Mouse (Mus musculus) right cerebral cortex, postnatal 25 days (tissue): Measurements from ENCODE around the gene Kng1.
"Not testable (repeated sequence)": the region's sequence is repeated elsewhere in the genome, so short reads cannot be mapped to it uniquely, and the experiment has no call there.

Source experiments
- DNase-seq: peaks from one replicate; pipeline ENCODE4 v3.0.0; 2022

Gene Kng1

DNA sequence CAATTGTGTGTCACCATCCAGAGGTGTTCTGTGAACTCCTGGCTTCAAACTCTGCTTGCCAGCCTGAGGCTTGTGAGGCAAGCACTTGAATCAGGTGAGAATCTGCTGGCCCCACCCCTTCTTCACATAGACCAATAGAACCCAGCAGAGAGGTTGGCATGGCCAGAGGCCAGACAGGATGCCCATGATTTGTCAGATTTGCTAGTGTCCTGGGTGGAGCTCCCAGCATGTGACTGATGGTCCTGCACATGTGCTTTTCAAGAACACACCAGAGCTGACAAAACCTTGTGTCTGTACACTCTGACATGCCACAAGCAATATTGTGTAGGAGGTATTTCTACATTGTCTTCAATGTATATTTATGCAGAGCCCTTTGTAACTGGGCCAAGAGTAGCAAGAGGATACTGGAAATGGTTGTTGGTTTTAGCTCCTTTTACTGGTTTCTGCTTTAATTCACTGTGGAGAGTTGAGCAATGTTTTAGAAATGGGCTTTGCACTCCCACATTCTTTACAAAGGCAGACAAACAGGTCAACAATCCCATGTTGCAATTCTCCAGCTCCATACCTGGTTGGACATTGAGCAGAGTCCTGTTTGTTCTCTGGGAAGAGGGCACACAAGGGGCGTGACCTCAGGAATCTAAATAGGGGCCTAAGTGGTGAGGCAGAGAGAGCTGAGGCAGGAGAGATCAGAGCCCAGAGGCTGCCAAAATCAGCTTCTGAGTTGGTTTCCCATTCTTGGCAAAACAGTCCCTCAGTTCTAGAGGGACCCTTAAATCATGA is at the start of gene Kng1:
Gene Kng1 (plus strand): TSS at position 198 of the 780 bp plus-strand sequence.
- DNase-seq, result not testable (repeated sequence)

DNA sequence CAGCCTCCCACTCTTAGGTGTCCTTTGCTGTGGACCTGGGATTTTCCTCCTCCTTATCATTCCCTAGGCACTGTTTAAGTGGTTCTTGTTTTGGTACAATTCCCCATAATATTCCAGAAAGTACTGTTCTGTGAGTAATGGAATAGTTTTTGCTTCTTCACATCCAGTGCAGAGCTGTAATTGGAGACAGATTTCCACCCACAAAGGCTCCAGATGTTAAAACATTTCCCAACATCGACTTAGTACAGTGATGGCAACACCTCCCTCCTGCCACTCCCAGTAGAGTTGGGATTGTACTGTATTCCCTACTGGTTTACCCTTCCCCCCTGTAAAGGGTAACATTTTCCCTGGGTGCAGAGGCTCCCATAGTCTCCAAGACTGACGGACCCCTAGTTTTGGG is 43.9 kb upstream of the Kng1 start:
- not testable (repeated sequence) for DNase-seq

DNA sequence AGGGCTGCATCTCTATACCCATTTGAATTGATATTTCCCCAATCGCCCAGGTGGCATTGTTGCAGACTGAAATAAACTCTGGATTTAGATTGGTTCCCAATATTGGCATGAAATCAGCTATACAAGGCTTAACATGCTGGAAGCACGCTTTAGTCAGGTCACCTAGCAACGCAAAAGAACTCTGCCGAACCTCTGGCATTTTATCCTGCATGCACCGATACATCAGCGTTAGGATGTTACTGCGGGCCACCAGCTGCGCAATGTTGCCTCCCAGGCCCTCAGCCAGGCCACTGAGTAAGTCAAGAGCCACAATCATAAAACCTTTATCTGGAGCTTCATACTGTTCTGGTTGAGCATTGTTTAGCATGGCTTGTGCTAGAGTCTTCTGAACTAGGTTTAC is 43.0 kb upstream of the Kng1 start:
- DNase-seq, result not testable (repeated sequence)

DNA sequence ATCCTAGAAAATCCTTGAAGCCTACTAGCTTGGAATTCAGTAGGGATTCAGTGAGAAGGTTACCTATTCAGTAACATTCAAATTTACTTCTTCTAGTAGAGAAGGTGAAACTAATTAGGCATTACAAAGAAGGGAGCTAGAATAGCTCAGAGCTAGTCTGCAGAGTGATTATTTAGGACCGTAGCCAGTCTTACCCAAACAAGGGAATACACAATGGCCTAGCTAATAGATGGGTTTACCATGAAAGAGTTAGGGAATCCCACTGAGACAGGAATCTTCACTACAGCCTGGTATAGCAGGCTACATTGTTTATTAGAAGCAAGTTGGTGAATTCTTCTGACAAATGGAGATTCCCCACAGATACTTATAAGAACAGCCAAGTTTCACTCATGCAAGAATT is 37.1 kb upstream of the Kng1 start:
- not testable (repeated sequence) for DNase-seq

DNA sequence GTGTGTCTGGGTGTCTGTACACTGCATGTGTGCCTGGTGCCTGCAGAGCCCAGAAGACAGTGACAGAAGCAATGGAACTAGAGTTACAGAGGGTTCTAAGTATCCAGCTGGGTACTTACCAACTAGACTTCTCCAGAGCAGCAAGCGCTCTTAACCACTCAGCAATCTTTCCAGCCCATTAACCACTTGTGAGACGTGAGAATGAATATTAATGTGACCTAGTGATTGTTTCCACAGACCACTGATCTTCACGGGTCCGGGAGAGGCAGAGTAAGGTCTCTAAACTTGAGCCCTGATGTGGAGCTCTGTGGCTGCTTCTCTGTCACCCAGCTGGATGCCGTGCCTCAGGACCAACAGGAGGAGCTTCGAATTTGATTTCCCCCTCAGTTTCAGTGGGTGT is 32.6 kb upstream of the Kng1 start:
- DNase-seq, result no peak

DNA sequence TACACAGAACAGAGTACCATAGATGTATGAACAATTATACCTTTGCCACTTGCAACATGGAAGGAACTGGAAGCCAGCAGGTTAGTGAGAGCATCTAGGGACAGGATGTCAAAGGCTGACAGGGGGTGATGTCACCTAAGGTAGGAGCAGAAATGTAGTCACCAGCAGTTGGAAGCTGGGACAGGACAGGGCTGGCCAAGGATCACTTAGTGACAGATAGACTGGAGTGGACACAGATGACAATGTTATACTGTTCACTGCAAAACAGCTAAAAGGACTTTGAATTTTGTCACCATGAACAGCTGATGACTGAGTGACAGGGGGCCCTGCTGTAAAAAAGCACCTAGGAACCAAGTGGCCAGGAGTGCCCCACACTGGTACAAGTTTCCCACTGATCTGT is 31.1 kb upstream of the Kng1 start:
- no peak for DNase-seq

DNA sequence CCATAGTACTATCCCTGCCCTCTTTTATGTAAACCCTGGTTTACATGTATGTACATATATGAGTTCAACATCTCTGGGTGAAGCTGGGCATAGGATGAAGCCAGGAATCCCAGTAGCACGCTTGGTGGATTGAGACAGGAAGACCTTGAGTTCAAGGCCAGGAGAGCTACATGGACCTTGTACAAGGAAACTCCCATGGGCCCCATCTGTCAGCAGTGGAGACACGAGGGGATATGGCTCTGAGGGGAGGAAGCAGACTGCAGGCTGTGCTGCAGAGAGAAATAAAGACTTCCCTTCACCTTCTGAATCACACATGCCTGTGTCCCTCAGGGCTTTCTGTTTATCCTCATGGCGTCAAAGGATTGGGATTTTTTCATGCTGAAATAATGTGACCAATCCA is 30.3 kb upstream of the Kng1 start:
- not testable (repeated sequence) for DNase-seq

DNA sequence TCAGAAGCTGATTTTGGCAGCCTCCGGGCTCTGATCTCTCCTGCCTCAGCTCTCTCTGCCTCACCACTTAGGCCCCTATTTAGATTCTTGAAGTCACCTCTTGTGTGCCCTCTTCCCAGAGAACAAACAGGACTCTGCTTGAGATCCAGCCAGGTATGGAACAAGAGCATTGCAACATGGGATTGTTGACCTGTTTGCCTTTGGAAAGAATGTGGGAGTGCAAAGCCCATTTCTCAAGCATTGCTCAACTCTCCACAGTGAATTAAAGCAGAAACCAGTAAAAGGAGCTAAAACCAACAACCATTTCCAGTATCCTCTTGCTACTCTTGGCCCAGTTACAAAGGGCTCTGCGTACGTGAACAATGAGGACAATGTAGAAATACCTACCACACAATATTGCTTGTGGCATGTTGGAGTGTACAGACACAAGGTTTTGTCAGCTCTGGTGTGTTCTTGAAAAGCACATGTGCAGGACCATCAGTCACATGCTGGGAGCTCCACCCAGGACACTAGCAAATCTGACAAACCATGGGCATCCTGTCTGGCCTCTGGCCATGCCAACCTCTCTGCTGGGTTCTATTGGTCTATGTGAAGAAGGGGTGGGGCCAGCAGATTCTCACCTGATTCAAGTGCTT is 28.6 kb upstream of the Kng1 start, which contains the start of gene Kng2:
Gene Kng2 (minus strand): TSS at position 517 of the 635 bp plus-strand sequence.
- DNase-seq, result not testable (repeated sequence)

DNA sequence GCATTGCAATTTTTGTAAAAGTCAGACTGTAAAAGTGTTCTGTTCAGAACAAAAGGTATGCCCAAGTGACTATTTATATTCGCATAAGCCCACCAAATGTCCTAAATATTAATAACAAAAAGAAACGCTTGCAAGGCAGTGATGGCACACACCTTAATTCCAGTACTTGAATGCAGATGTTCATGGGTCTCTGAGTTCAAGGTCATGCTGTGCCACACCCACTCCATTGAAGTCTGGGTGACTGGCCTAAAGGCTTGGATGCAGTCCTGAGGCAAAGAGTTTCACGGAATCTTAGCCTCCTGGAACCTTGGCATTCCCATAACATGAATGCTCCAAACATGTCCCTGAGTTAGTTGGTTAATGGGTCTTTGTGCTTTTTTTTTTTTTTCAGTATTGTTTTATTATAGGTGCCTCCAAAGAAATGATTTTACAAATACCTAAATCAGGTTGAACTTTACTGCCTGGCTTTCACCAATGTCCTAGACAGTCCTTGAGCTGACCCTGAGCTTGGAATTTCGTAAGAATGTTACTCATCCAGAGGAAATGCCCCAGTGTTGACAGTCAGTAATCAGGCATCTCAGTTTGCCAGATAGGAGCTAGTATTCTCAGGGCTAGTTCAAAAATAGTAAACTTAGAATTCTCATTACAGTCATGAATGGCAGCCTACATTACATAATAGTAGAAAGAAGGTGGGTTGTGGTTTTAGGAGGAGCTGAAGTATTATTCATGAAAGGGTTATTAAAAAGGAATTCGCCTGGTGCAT is 26.8 kb upstream of the Kng1 start:
- no peak for DNase-seq

DNA sequence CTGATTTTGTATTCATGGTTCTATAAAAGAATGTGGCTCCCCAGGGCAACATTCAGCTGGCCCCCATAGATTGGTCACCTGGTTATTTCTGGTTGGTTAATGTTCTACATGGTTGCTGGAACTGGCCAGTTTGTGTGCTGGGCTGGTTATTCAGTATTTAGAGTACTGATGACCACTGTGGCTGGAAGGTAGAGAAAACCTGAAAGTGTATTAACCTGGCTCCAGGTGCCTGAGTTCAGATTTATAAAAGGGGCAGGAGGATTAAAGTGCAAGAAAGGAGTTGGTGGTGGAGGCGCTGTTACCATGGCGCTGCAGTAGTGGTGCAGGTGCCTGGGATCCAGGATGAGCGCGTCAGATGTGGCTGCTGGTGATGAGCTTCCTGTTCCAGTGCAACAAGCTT is 24.0 kb upstream of the Kng1 start:
- DNase-seq, result no peak

DNA sequence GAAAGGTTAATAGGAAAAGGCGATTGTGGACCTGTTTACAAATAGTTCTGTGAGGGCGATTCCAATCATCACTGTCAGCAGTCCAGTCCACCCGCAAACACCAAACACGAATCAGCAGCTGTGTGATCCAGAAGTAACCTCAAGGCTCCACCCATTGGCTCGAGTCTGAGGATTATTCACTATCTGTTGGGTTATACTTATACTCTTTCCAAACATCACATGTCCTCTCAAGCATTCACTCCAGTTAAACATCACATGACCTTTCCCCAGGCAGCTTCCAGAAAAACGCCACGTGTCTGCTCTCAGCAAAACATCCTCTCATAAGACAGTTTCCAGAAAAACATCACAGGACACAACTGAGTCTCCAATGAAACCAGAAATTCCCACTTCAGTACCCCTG is 19.9 kb upstream of the Kng1 start:
- DNase-seq, result no peak

DNA sequence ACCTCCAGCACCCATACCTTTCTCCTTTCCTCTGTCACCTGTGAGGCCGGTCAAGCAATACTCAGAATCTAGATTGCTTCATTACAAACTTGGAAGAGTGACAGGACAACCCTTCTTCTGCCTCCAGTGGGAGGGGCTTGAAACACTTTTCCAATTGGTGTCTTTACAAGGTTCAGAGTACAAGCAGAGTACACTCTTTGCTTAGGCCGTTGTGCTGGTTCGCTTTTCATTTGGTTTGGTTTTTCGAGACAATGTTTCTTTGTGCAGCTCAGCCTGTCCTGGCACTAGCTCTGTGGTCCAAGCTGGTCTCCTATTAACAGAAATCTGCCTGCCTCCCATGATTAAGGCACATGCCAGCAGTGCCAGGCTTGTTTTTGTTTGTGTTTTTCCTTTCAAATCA is 18.4 kb upstream of the Kng1 start:
- DNase-seq, result no peak

DNA sequence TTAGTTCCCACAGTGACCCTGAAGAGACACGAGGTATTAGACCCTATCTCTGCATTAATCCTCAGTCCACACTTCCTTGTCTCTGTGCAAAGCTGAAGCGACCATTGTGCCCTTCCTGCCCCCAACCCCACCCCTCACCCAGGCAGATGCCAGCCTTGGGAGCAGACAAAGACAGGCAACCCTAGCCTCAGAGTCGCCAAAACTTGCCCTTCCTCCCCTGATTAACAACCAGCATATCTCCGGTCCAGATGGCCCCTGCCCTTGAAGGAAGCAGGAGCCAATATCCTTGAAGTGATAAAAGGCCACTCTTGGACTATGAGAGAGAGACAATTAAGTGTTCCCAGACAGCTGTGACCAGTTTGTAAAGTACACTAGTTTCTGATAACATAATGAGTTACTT is 16.8 kb upstream of the Kng1 start:
- no peak for DNase-seq

DNA sequence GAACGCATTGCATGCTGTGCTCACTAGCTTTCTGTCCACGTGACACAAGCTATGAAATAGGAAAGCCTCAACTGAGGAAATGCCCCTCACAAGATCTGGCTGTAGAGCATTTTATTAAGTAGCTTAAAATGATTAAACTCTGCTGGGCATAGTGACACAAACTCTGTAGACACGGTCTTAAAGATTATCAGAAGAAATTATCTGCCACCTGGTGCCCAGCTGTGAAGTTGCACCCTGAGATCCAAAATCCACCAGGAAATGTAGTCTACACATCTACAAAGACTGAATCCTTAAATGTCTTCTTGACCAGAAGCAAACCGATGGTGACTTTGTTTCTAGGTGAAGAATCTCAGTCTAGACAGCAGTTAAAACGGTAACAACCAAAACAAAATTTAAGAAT is 11.3 kb upstream of the Kng1 start:
- peak; percentile 11 for DNase-seq

DNA sequence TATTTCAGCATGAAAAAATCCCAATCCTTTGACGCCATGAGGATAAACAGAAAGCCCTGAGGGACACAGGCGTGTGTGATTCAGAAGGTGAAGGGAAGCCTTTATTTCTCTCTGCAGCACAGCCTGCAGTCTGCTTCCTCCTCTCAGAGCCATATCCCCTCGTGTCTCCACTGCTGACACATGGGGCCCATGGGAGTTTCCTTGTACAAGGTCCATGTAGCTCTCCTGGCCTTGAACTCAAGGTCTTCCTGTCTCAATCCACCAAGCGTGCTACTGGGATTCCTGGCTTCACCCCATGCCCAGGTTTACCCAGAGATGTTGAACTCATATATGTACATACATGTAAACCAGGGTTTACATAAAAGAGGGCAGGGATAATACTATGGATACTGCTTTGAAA is 2.0 kb downstream of the Kng1 start:
- DNase-seq, result not testable (repeated sequence)

DNA sequence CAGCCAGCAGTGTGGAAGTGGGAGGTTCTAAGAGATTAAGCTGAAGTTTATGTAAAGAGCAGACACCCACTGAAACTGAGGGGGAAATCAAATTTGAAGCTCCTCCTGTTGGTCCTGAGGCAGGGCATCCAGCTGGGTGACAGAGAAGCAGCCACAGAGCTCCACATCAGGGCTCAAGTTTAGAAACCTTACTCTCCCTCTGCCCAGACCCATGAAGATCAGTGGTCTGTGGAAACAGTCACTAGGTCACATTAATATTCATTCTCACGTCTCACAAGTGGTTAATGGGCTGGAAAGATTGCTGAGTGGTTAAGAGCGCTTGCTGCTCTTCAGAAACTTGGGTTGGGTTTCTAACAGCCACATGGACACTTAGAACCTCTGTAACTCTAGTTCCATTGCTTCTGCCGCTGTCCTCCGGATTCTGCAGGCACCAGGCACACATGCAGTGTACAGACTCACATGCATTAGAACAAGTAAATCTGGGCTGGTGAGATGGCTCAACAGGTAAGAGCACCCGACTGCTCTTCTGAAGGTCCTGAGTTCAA is 3.2 kb downstream of the Kng1 start:
- not testable (repeated sequence) for DNase-seq

DNA sequence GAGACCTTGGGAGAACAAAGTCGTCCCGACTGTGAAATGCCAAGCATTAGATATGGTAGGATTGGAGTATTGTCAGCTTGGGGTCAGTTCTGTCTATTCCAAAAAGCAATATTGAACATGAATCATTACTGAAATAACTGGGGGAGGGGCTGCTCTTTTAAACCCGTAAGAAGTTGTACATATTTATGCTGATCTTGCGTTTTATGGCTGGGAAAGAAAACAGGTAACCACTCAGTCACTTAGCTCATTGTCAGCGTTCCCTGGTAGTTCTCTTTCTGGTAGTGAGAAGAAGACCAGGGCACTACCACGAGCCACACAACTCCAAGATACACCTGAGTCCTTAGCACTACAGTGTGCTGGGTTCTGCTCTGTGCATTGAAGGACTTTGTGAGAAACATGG is 19.9 kb downstream of the Kng1 start:
- not testable (repeated sequence) for DNase-seq

DNA sequence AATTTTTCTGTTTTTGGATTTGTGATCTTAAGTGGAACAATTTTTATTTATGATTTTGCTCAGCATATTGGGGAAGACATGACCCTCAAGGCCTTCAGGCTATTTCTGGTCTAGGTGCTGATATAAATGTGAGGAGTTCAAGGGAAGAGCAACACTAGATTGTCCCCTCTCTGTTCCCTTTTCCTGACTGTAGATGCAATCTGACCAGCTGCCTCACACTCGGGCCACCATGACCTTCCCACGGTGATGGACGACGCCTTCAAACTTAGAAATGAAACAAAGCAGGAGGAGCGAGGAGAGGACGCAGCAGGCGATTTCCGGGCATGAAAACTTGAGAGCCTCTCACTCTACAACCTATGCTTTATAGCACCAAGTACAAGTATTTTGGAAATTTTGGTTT is 29.5 kb downstream of the Kng1 start:
- not testable (repeated sequence) for DNase-seq

DNA sequence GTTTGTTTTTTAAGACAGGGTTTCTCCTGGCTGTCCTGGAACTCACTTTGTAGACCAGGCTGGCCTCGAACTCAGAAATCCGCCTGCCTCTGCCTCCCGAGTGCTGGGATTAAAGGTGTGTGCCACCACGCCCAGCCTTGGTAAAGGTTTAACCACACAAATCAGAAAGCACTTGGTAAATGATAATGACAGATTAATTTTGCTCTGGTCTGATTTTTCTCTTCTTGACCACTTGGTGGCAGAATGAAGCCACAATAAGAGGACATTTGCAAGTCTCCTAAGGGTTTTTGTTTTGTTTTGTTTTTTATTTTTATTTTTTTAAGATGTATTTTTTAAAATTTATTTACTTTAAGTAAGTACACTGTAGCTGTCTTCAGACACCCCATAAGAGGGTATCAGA is 30.0 kb downstream of the Kng1 start:
- not testable (repeated sequence) for DNase-seq

DNA sequence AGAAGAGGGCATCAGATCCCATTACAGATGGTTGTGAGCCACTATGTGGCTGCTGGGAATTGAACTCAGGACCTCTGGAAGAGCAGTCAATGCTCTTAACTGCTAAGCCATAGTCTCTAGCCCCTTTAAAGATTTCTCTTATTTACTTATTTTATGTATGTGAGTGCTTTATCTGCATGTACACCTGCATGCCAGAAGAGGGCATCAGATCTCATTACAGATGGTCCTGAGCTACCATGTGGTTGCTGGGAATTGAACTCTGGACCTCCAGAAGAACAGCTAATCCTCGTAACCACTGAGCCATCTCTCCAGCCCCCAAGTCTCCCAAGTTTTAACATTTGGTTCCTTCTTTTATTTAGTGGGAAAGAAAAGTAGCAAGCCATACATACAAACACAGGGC is 30.8 kb downstream of the Kng1 start:
- not testable (repeated sequence) for DNase-seq

DNA sequence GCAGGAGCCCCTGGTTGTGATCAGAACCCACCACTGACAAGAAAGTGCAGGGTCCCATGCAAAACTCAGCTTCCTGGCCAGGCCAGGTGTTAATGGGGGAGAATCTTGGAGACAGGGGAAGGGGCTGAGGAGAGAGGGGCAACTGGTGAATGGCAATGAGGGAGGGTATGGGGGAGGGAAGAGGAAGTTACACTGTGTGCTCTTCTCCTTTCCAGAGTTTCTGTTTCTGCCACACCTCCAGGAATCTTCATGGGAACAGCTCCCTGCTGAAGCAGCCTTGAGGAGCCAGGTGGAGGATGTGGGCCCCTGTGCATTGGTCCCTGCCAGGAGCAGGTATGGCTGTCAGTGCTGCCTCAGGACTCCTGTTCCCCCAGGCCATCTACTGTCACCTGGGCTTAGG is 33.7 kb downstream of the Kng1 start:
- DNase-seq, result not testable (repeated sequence)

DNA sequence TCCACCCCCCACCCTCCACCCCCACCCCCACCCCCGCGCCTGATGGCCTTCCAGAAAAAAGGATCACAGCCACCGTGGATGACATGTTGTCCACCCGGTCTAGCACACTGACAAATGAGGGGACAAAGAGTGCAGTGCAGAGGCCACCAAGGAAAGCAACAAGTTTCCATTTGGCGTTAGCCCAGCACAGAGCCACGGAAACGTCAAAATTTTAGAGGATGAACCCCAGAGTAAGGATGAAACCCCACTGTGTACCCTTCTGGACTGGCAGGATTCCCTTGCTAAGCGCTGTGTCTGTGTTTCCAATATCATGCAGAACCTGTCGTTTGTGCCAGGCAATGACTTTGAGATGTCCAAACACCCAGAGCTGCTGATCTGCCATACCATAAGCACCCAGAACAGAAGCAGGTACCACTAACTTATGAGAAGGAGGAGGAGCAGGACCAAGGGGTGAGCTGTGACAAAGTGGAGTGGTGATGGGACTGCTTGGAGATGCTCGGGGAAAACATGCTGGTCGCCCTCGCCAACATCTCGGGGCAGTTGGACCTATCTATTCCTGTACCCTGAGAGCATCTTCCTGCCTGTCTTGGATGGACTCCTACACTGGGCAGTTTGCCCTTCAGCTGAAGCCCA is 35.8 kb downstream of the Kng1 start:
- DNase-seq, result no peak

DNA sequence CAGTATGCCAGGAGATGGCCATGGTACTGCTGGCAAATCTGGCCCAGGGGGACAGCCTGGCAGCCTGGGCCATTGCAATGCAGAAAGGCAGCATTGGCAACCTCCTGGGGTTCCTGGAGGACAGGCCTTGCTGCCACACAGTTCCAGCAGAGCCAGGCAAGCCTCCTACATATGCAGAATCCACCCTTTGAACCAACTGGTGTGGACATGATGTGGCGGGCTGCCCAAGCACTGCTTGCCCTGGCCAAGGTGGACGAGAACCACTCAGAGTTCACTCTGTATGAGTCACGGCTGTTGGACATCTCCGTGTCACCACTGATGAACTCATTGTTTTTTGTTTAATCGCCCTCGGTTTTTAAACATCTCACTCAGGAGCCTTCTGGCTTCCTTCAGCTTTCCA is 36.5 kb downstream of the Kng1 start:
- DNase-seq, result no peak
